Mouse (Mus musculus) forebrain, embryonic 15.5 days (tissue): Measurements from ENCODE around the gene Opa1. TPM values are rescaled to one million over a fixed set of nuclear protein-coding genes. Genes with fewer than 3 reads are reported as not detected.

Source experiments
- ATAC-seq: fragments of 200-750 bp; cut with Nextera tagmentation; replicated peaks from 2 replicates; pipeline ENCODE4 v1.8.0; 2017; ENCODE audit warnings: mild to moderate bottlenecking, moderate TSS enrichment, moderate library complexity
- H3K27ac ChIP-seq: fragments of 300-500 bp; sonication (generic); replicated peaks from 2 replicates; pipeline ENCODE4 v1.5.1; 2015; ENCODE audit warnings: mild to moderate bottlenecking, inconsistent platforms
- H3K27me3 ChIP-seq: fragments of 300-500 bp; sonication (generic); 2 replicates; pipeline ENCODE4 v1.6.1; 2015; ENCODE audit warnings: inconsistent platforms
- H3K36me3 ChIP-seq: fragments of 300-500 bp; sonication (generic); 2 replicates; pipeline ENCODE4 v1.6.1; 2015; ENCODE audit warnings: mild to moderate bottlenecking, inconsistent platforms
- H3K4me1 ChIP-seq: fragments of 300-500 bp; sonication (generic); 2 replicates; pipeline ENCODE4 v1.6.1; 2015; ENCODE audit warnings: inconsistent platforms
- H3K4me2 ChIP-seq: fragments of 300-500 bp; sonication (generic); replicated peaks from 2 replicates; pipeline ENCODE4 v1.6.1; 2015; ENCODE audit warnings: mild to moderate bottlenecking, inconsistent platforms
- H3K4me3 ChIP-seq: fragments of 300-500 bp; sonication (generic); 2 replicates; pipeline ENCODE4 v1.5.1; 2015; ENCODE audit warnings: mild to moderate bottlenecking, inconsistent platforms
- H3K9ac ChIP-seq: fragments of 300-500 bp; sonication (generic); replicated peaks from 2 replicates; pipeline ENCODE4 v1.6.1; 2015; ENCODE audit warnings: mild to moderate bottlenecking, inconsistent platforms
- H3K9me3 ChIP-seq: fragments of 300-500 bp; sonication (generic); 2 replicates; pipeline ENCODE4 v1.6.1; 2016; ENCODE audit warnings: inconsistent platforms
- WGBS: fragments of 180-500 bp; shearing (Covaris S2); methylation state at CpG from one replicate; pipeline ENCODE4 v1.1.7; 2015; ENCODE audit warnings: mixed read lengths; 5-methylcytosine and 5-hydroxymethylcytosine counted together
- polyA plus RNA-seq: library from polyadenylated mRNA; unstranded; fragments of >200 nt; fragmentation: Nextera tagmentation; extraction: Ambion mirVana; gene quantifications from 2 replicates; pipeline ENCODE4 v1.2.1, GENCODE M21; 2015

Opa1 gene
- polyA plus RNA-seq: 45.2 and 45.4 TPM in 2 replicates

GRCm38 (mm10) chr16:29579167-29579786 lies at the start of gene Opa1:
Opa1 (plus strand) TSS chr16:29579334.
- H3K27me3 ChIP-seq: 0 out of 2 replicates have a peak, but pooled peaks cover 2% of the 10 kb centered on the region
- peak within 1 kb of the TSS; percentile 90 for H3K9ac ChIP-seq
- H3K4me2 ChIP-seq: peak within 1 kb of the TSS; percentile 79
- no peaks in the 10 kb centered on the region for H3K9me3 ChIP-seq
- ATAC-seq: peak; percentile 98
- no peak within 1 kb of the TSS for H3K27ac ChIP-seq
- WGBS: under 1% methylated on average over 39 of the region's 39 CpGs
- no peaks in the 10 kb centered on the region for H3K36me3 ChIP-seq
- peak within 1 kb of the TSS; percentile 85 for H3K4me3 ChIP-seq
- H3K4me1 ChIP-seq: peaks cover 15% of the 10 kb centered on the region

- WGBS: 85% methylated on average over 6 of the region's 6 CpGs
- H3K27ac ChIP-seq: no peak overlapping the region
- no peak overlapping the region for H3K9ac ChIP-seq
- no peaks in the 10 kb centered on the region for H3K9me3 ChIP-seq
- no peak for ATAC-seq
- H3K36me3 ChIP-seq: no peaks in the 10 kb centered on the region
- no peaks in the 10 kb centered on the region for H3K27me3 ChIP-seq
- 0 out of 2 replicates have a peak, but pooled peaks cover 7% of the 10 kb centered on the region for H3K4me1 ChIP-seq
- no peak overlapping the region for H3K4me3 ChIP-seq
- H3K4me2 ChIP-seq: no peak overlapping the region
Measured at GRCm38 (mm10) chr16:29533641-29534040, 45.5 kb upstream of the Opa1 start.

- Histone ChIP-seq H3K4me3 (no peak overlapping the region), H3K27me3 (no peaks in the 10 kb centered on the region), H3K4me2 (no peak overlapping the region), H3K9ac (no peak overlapping the region), H3K9me3 (no peaks in the 10 kb centered on the region), H3K36me3 (no peaks in the 10 kb centered on the region), H3K27ac (no peak overlapping the region), H3K4me1 (0 out of 2 replicates have a peak, but pooled peaks cover 7% of the 10 kb centered on the region)
- 56% methylated on average over 4 of the region's 4 CpGs for WGBS
- no peak for ATAC-seq
Measured at GRCm38 (mm10) chr16:29535866-29536265, 43.3 kb upstream of the Opa1 start.

GRCm38 (mm10) chr16:29536411-29537204 lies 42.5 kb upstream of the Opa1 start:
- H3K4me3 ChIP-seq: no peak overlapping the region
- H3K4me2 ChIP-seq: no peak overlapping the region
- no peaks in the 10 kb centered on the region for H3K27me3 ChIP-seq
- no peak overlapping the region for H3K27ac ChIP-seq
- no peaks in the 10 kb centered on the region for H3K36me3 ChIP-seq
- ATAC-seq: peak; percentile 67; the same call in 1 of the 2 replicates
- H3K9ac ChIP-seq: no peak overlapping the region
- H3K4me1 ChIP-seq: 0 out of 2 replicates have a peak, but pooled peaks cover 7% of the 10 kb centered on the region
- no peaks in the 10 kb centered on the region for H3K9me3 ChIP-seq
- WGBS: 41% methylated on average over 15 of the region's 15 CpGs

GRCm38 (mm10) chr16:29539906-29540305 lies 39.2 kb upstream of the Opa1 start:
- no peaks in the 10 kb centered on the region for H3K36me3 ChIP-seq
- no peak for ATAC-seq
- H3K9ac ChIP-seq: no peak overlapping the region
- 0 out of 2 replicates have a peak, but pooled peaks cover 7% of the 10 kb centered on the region for H3K4me1 ChIP-seq
- no peak overlapping the region for H3K27ac ChIP-seq
- H3K27me3 ChIP-seq: no peaks in the 10 kb centered on the region
- H3K4me3 ChIP-seq: no peak overlapping the region
- H3K9me3 ChIP-seq: no peaks in the 10 kb centered on the region
- no peak overlapping the region for H3K4me2 ChIP-seq

- Histone ChIP-seq H3K4me2 (no peak overlapping the region), H3K27ac (no peak overlapping the region), H3K9me3 (no peaks in the 10 kb centered on the region), H3K4me1 (0 out of 2 replicates have a peak, but pooled peaks cover 3% of the 10 kb centered on the region), H3K36me3 (no peaks in the 10 kb centered on the region), H3K27me3 (no peaks in the 10 kb centered on the region), H3K4me3 (no peak overlapping the region), H3K9ac (no peak overlapping the region)
- ATAC-seq: no peak
- 63% methylated on average over 11 of the region's 11 CpGs for WGBS
Measured at GRCm38 (mm10) chr16:29541261-29541683, 37.9 kb upstream of the Opa1 start.

- no peak for ATAC-seq
- Histone ChIP-seq H3K27ac (no peak within 1 kb of the TSS), H3K4me2 (no peak within 1 kb of the TSS), H3K4me1 (no peaks in the 10 kb centered on the region), H3K27me3 (no peaks in the 10 kb centered on the region), H3K36me3 (no peaks in the 10 kb centered on the region), H3K4me3 (no peak within 1 kb of the TSS), H3K9me3 (no peaks in the 10 kb centered on the region), H3K9ac (no peak within 1 kb of the TSS)
- WGBS: 82% methylated on average over 11 of the region's 11 CpGs
Measured at GRCm38 (mm10) chr16:29544829-29545228, 34.3 kb upstream of the Opa1 start, which contains the start of gene Atp13a4. Atp13a4 (minus strand) TSS chr16:29544864.

- H3K9ac ChIP-seq: no peak overlapping the region
- H3K9me3 ChIP-seq: no peaks in the 10 kb centered on the region
- no peak overlapping the region for H3K4me3 ChIP-seq
- H3K4me1 ChIP-seq: peaks cover 3% of the 10 kb centered on the region; the same call in 1 of the 2 replicates
- WGBS: 86% methylated on average over 5 of the region's 5 CpGs
- no peak overlapping the region for H3K4me2 ChIP-seq
- no peak overlapping the region for H3K27ac ChIP-seq
- H3K27me3 ChIP-seq: 0 out of 2 replicates have a peak, but pooled peaks cover 4% of the 10 kb centered on the region
- no peak for ATAC-seq
- H3K36me3 ChIP-seq: no peaks in the 10 kb centered on the region
Measured at GRCm38 (mm10) chr16:29559667-29560066, 19.5 kb upstream of the Opa1 start.

GRCm38 (mm10) chr16:29560454-29560853 lies 18.7 kb upstream of the Opa1 start:
- Histone ChIP-seq H3K27me3 (0 out of 2 replicates have a peak, but pooled peaks cover 6% of the 10 kb centered on the region), H3K27ac (no peak overlapping the region), H3K4me3 (no peak overlapping the region), H3K36me3 (no peaks in the 10 kb centered on the region), H3K4me1 (peaks cover 3% of the 10 kb centered on the region; the same call in 1 of the 2 replicates), H3K4me2 (no peak overlapping the region), H3K9me3 (no peaks in the 10 kb centered on the region), H3K9ac (no peak overlapping the region)
- 50% methylated on average over 10 of the region's 10 CpGs for WGBS
- ATAC-seq: 0 out of 2 replicates have a peak, but pooled peaks have one; percentile 43

GRCm38 (mm10) chr16:29560869-29561268 lies 18.3 kb upstream of the Opa1 start:
- no peak overlapping the region for H3K4me3 ChIP-seq
- H3K4me1 ChIP-seq: peaks cover 3% of the 10 kb centered on the region; the same call in 1 of the 2 replicates
- H3K9ac ChIP-seq: no peak overlapping the region
- WGBS: 7% methylated on average over 7 of the region's 7 CpGs
- H3K27me3 ChIP-seq: 0 out of 2 replicates have a peak, but pooled peaks cover 6% of the 10 kb centered on the region
- 0 out of 2 replicates have a peak, but pooled peaks have one; percentile 26 for ATAC-seq
- H3K4me2 ChIP-seq: no peak overlapping the region
- no peaks in the 10 kb centered on the region for H3K9me3 ChIP-seq
- no peak overlapping the region for H3K27ac ChIP-seq
- no peaks in the 10 kb centered on the region for H3K36me3 ChIP-seq

- H3K4me1 ChIP-seq: no peaks in the 10 kb centered on the region
- H3K36me3 ChIP-seq: no peaks in the 10 kb centered on the region
- no peak overlapping the region for H3K4me2 ChIP-seq
- H3K27me3 ChIP-seq: 0 out of 2 replicates have a peak, but pooled peaks cover 2% of the 10 kb centered on the region
- WGBS: 82% methylated on average over 4 of the region's 4 CpGs
- no peak overlapping the region for H3K4me3 ChIP-seq
- H3K27ac ChIP-seq: no peak overlapping the region
- no peak for ATAC-seq
- H3K9ac ChIP-seq: no peak overlapping the region
- H3K9me3 ChIP-seq: no peaks in the 10 kb centered on the region
Measured at GRCm38 (mm10) chr16:29574013-29574412, 5.1 kb upstream of the Opa1 start.

- H3K27ac ChIP-seq: no peak overlapping the region
- no peaks in the 10 kb centered on the region for H3K36me3 ChIP-seq
- 14% methylated on average over 5 of the region's 5 CpGs for WGBS
- 0 out of 2 replicates have a peak, but pooled peaks cover 2% of the 10 kb centered on the region for H3K27me3 ChIP-seq
- H3K4me2 ChIP-seq: no peak overlapping the region
- peaks cover 8% of the 10 kb centered on the region for H3K4me1 ChIP-seq
- no peaks in the 10 kb centered on the region for H3K9me3 ChIP-seq
- H3K9ac ChIP-seq: no peak overlapping the region
- H3K4me3 ChIP-seq: no peak overlapping the region
- ATAC-seq: no peak
Measured at GRCm38 (mm10) chr16:29575620-29576019, 3.5 kb upstream of the Opa1 start.
